Mouse (Mus musculus) ES-Bruce4 (cell line): ENCODE measurements around the gene Dock7. TPM values are rescaled to one million over a fixed set of nuclear protein-coding genes. Genes with fewer than 3 reads are reported as not detected.

Experiments
- H3K27ac ChIP-seq: 2 replicates; pipeline ENCODE4 v1.5.1; 2012; ENCODE audit warnings: low read length, inconsistent platforms; ENCODE audit not compliant: insufficient read depth
- H3K27me3 ChIP-seq: 2 replicates; pipeline ENCODE4 v1.6.1; 2012; ENCODE audit warnings: mild to moderate bottlenecking, low read length, inconsistent platforms; ENCODE audit not compliant: control insufficient read depth, poor library complexity, insufficient read depth, severe bottlenecking
- H3K36me3 ChIP-seq: 2 replicates; pipeline ENCODE4 v1.6.1; 2012; ENCODE audit warnings: inconsistent platforms, mild to moderate bottlenecking, low read length, moderate library complexity; ENCODE audit not compliant: control insufficient read depth, poor library complexity, insufficient read depth, severe bottlenecking
- H3K4me1 ChIP-seq: one replicate; pipeline ENCODE4 v1.8.1; 2011; ENCODE audit warnings: low read length; ENCODE audit not compliant: control insufficient read depth, insufficient read depth
- H3K4me3 ChIP-seq: 2 replicates; pipeline ENCODE4 v1.5.1; 2011; ENCODE audit warnings: low read depth, mild to moderate bottlenecking, low read length
- H3K9ac ChIP-seq: 2 replicates; pipeline ENCODE4 v1.6.1; 2012; ENCODE audit warnings: low read depth, mild to moderate bottlenecking, inconsistent platforms; ENCODE audit not compliant: poor library complexity, severe bottlenecking
- H3K9me3 ChIP-seq: replicated peaks from 2 replicates; pipeline ENCODE4 v1.6.1; 2012; ENCODE audit warnings: mild to moderate bottlenecking, low read length, inconsistent platforms; ENCODE audit not compliant: control insufficient read depth, poor library complexity, insufficient read depth, severe bottlenecking
- CTCF ChIP-seq: IDR thresholded peaks from one replicate; pipeline ENCODE4 v1.8.1; 2011; ENCODE audit warnings: low read depth, low read length
- EP300 ChIP-seq: IDR thresholded peaks from 2 replicates; pipeline ENCODE4 v1.6.1; 2011; ENCODE audit warnings: low read depth, low read length; ENCODE audit not compliant: insufficient read depth
- POLR2A ChIP-seq: IDR thresholded peaks from one replicate; pipeline ENCODE4 v1.8.1; 2011; ENCODE audit warnings: low read length; ENCODE audit not compliant: insufficient read depth
- polyA plus RNA-seq: library from polyadenylated mRNA; stranded (reverse); fragments of >200 nt; gene quantifications from 2 replicates; pipeline ENCODE4 v1.2.4, GENCODE M21; 2011; ENCODE audit warnings: low read depth; ENCODE audit not compliant: missing spikeins, insufficient read depth, insufficient read length

The Dock7 gene
- polyA plus RNA-seq, 1 experiment: 61.1 TPM

DNA sequence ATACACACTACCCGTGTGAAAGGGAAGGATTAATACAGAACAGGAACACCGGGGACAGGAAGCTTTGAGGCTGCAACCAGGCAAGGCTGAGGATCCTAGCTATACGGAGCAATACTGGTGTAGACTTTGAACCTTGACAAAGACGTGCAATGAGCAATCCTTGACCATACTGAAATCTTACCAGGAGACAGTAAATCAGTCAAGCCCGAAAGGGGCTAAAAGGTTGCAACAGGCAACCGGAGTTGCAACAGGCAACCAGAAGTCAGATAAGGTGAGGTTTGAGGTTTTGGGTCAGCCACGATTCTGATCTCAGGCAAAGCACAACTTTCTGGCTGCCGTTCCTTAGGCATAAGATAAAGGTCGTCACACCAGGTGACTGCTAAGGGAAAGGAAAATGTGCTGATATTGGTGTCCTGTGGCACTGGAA lies 10.5 kb upstream of the Dock7 start:
- Histone ChIP-seq H3K4me1 (no peaks in the 10 kb centered on the region), H3K27me3 (peaks cover 2% of the 10 kb centered on the region; the same call in 1 of the 2 replicates), H3K36me3 (no peaks in the 10 kb centered on the region), H3K4me3 (no peak overlapping the region), H3K9me3 (no peaks in the 10 kb centered on the region), H3K9ac (no peak overlapping the region), H3K27ac (no peak overlapping the region)
- TF ChIP-seq CTCF (no peak), EP300 (no peak), POLR2A (no peak)

GRCm38 (mm10) chr4:99123546-99123945 lies 2.8 kb upstream of the Dock7 start:
- Histone ChIP-seq H3K9ac (no peak overlapping the region), H3K4me1 (no peaks in the 10 kb centered on the region), H3K27me3 (peaks cover 2% of the 10 kb centered on the region; the same call in 1 of the 2 replicates), H3K27ac (no peak overlapping the region), H3K9me3 (no peaks in the 10 kb centered on the region), H3K4me3 (no peak overlapping the region), H3K36me3 (no peaks in the 10 kb centered on the region)
- TF ChIP-seq CTCF (no peak), POLR2A (no peak), EP300 (no peak)

DNA sequence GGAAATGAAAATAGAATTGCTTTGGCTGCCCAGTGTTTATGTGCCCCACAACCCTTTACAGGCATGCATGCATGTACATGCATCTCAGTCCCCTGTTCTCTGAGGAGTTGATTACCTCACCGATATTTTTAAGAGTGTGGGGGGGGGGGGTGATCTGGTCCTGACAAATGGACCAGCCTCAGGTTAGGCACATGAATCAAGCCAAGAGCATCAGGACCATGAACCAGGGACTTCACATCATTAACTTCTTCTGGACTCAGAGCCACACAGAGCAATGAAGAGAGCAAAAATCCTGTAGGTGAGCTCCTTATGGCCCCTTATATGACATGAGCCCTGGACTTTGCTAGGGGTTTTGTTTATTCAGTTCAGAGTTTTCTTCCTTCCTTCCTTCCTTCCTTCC lies 2.1 kb upstream of the Dock7 start:
- no peak overlapping the region for H3K4me3 ChIP-seq
- no peak overlapping the region for H3K9ac ChIP-seq
- TF ChIP-seq CTCF (no peak), POLR2A (no peak), EP300 (no peak)
- H3K27me3 ChIP-seq: no peaks in the 10 kb centered on the region
- H3K27ac ChIP-seq: no peak overlapping the region
- no peaks in the 10 kb centered on the region for H3K36me3 ChIP-seq
- H3K4me1 ChIP-seq: no peaks in the 10 kb centered on the region
- no peaks in the 10 kb centered on the region for H3K9me3 ChIP-seq

- H3K9me3 ChIP-seq: no peaks in the 10 kb centered on the region
- no peaks in the 10 kb centered on the region for H3K27me3 ChIP-seq
- H3K9ac ChIP-seq: no peak overlapping the region
- TF ChIP-seq POLR2A (no peak), EP300 (no peak), CTCF (no peak)
- H3K4me3 ChIP-seq: no peak overlapping the region
- no peak overlapping the region for H3K27ac ChIP-seq
- H3K4me1 ChIP-seq: no peaks in the 10 kb centered on the region
- H3K36me3 ChIP-seq: no peaks in the 10 kb centered on the region
These were observed 1.3 kb upstream of the Dock7 start for GRCm38 (mm10) chr4:99122047-99122446.

DNA sequence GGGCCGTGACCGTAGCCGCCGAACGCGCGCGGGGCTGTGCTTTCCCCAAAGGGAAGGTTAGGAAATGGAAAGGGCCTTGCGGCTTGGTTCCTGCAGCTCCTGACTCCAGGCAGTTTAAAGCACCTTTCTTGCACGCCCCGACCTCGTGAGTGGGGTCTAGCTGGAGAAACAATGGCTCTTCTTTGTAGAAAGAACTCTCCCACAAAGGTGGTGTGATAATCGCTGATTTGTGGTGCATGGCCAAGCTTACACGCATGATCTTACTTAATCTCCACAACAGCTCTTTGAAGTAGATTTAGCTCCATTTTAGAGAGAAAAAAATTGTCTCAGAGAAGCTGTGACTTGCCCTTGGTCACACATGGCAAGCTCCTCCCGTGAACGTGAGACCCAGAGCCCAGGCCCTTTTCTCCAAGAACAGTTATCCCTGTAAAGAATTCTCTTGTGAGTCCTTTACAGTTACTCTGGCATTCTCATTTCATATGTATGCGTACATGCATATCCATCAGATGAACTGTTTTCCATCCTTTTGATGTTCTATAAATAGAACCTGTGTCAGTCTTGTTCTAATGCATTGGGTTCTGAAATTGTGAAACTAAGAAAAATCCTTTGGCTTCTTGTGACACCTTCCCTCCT lies 524 bp upstream of the Dock7 start:
- no peaks in the 10 kb centered on the region for H3K9me3 ChIP-seq
- no peak overlapping the region for H3K27ac ChIP-seq
- no peaks in the 10 kb centered on the region for H3K36me3 ChIP-seq
- H3K27me3 ChIP-seq: no peaks in the 10 kb centered on the region
- no peaks in the 10 kb centered on the region for H3K4me1 ChIP-seq
- TF ChIP-seq POLR2A (no peak), CTCF (no peak), EP300 (no peak)
- peak overlapping the region; percentile 90 for H3K9ac ChIP-seq
- H3K4me3 ChIP-seq: peak overlapping the region; percentile 80

- no peak overlapping the region for H3K27ac ChIP-seq
- no peaks in the 10 kb centered on the region for H3K27me3 ChIP-seq
- no peak overlapping the region for H3K9ac ChIP-seq
- no peak overlapping the region for H3K4me3 ChIP-seq
- H3K9me3 ChIP-seq: no peaks in the 10 kb centered on the region
- TF ChIP-seq POLR2A: no peak
- no peak for TF ChIP-seq CTCF
- TF ChIP-seq EP300: no peak
- H3K4me1 ChIP-seq: no peaks in the 10 kb centered on the region
- no peaks in the 10 kb centered on the region for H3K36me3 ChIP-seq
These were observed 1.7 kb downstream of the Dock7 start for GRCm38 (mm10) chr4:99119051-99119450.
